Mouse (Mus musculus): ENCODE measurements around the gene Map1b.

DNA sequence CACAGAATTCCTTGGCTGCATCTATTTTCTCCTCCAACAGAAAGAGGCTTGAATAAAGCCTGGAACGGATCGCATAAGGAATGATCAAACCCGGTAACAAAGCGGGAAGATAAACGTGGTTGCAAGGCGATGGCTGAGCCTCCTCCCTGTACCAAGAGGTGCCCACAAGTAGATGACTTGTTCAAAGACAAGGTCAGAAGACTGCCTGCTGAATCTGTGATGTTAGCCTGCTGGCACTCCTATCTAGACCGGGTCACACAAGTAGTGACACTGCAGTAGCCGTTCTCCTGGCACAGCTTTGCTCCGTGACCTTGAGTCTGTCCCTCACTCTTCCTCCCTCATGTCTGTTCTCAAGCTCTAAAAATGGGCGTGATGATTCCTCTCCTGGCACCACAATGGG is 2.4 kb downstream of the Map1b start:
- TF ChIP-seq ZNF384 (IDR thresholded peaks at IDR 0.05; ENCODE audit: low read depth, low read length) (no peak), HCFC1 (IDR thresholded peaks at IDR 0.05; ENCODE audit: borderline replicate concordance, insufficient read depth, low read length) (no peak), ZC3H11A (IDR thresholded peaks at IDR 0.05; ENCODE audit: borderline replicate concordance, low read depth, low read length) (no peak), CHD2 (IDR thresholded peaks at IDR 0.05; ENCODE audit: low read depth, low read length) (no peak)

Measured in ES-E14 (cell line).